Mouse (Mus musculus) kidney, postnatal 25 days (tissue): ENCODE data around the gene Ppp3r1.

Experiments
- DNase-seq, 2 experiments: peaks; one replicate each; pipeline ENCODE4 v3.0.0; 2021; ENCODE audit warnings: mixed read lengths in 2 of 2

Ppp3r1 gene

DNA sequence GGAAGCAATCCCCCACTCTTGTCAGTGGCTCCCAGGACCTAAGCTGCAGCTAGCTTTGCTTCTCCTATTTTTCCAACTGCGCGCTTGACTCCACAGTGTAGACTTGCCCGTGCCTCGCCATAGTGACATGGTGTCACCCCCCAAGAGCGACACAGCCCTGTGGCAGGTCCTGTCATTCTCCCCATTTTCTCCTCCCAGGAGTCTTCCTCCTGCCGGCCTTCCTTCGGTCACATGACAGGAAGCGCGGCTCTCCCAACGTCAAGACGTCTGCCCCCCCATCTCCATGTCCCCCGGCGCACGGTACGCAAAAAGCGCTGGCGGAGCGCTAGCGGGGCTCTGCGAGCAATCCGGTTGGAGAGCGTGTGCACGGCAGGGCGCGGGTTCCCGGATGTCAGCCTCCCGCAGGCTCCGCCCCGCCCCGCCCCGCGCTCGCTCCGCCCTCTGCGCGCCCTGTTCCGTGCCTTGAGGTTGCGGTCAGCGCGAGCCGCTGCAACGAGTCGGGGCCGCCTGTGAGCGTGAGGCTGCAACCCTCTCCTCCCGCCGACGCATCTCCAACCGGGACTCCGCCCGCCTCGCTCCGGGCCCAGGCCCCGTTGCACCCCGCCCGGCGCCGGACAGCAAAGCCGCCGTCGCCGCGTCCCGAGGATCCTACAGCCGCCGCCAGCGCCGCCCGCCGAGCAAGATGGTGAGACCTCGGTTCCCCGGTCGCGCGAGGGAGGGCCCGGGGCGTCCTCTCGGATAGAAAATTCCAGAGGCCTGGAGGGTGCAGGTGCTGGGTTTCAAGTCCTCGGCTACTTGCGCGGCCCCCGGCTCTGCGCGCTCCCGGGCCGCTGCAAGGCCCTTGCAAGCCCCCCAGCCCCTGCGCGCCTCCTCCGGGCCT is at the start of gene Ppp3r1:
TSS of gene Ppp3r1 (plus strand) at position 406 of the 880 bp plus-strand sequence.
- DNase-seq: peak; percentile 96 to 99

DNA sequence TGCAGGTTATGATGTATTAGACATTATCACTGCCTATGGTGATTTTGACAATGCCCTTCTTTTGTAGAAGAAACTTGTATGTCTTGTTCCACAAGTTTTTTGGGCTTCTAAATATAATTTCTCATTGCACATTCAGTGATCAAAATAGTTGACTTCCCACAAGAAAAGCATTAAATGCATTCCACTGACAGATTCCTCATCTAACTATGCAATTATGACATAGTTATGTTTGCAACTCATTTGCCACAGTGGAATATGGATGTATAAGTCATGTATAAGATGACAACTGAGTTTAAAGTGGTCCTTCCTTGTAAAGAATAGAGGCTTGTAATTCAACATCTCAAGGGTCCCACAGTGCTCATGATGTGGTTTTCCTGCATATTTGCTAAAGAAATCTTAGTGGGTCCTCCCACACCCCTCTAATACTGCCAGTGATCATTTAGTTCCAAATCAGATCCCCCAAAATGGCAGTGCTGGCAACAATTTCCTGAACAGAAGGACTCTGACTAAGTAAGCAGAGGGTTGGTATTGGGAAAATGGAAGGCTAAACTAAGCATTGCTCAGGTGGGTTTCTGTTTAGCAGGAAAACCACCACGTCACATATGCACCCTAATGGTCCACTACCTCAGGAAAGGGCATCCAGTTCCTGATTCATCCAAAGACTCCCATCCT is 46.5 kb upstream of the Ppp3r1 start:
- no peak for DNase-seq

DNA sequence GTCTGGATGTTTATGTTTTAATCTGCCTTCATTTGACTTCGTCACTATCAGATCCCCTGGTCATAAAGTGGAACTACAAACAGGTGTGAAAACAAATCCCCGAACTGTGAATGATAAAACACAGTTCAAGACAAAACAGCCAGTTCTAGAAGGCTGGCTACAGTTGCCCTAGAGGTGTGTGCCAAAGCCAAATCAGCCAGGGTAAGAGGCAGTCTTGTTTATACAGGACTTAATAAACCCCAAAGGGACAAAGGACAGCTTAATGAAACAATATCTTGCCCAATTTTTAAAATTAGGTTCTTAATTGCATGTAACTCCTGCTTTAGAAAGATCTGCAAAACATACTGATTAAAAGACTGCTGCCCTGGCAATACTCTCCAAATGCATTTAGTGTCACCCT is 32.6 kb upstream of the Ppp3r1 start:
- DNase-seq: no peak

DNA sequence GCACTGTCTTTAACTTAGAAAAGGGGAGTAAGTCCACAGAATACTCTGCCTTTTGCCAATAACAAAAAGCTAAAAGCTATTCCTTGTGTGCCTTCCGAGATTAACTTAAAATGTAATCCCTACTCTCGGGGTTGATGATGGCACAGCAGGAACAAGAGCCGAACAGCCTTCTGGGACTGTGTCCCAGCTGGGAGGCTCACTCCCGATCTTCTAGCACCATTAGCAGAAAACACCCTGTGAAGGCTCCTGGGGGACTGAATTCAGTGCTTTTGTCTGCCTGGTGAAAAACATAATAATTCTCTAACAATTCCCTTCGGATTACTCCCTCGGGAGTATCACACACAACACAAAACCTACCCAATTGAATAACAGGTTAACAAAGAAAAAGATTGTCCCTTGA is 23.4 kb upstream of the Ppp3r1 start:
- no peak for DNase-seq

DNA sequence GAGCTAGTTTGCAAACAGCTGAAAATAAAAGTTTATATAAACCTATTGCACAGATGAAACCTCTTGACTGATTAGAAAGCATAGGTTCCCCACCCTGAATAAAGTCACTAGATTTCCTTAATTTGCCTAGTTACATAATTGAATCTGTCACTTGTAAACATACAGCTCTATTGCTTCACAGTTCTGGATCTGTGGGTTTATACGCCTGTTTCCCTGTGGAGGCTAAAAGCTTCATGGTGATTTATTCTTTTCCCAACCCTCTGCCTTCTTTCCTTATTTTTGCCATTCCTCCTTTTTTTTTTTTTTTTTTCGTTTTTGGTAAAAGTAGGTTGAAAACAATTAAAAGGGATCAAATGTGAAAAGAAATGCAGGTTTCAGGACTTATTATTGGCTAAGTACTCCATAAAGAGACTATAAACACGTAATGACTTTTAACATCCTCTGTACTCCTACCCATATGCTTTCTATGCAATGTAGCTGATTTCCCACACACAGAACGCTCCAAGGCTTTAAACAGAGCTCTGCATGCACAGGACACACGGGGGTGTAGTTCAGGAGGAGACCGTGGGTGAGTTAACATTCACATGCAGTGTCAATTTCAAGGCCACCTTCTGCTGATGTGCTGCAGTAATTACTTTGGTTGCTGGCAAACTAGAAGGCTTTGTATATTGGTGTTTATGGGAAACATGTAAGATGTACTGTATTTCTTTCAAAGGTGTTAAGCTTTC is 20.6 kb upstream of the Ppp3r1 start:
- no peak for DNase-seq

DNA sequence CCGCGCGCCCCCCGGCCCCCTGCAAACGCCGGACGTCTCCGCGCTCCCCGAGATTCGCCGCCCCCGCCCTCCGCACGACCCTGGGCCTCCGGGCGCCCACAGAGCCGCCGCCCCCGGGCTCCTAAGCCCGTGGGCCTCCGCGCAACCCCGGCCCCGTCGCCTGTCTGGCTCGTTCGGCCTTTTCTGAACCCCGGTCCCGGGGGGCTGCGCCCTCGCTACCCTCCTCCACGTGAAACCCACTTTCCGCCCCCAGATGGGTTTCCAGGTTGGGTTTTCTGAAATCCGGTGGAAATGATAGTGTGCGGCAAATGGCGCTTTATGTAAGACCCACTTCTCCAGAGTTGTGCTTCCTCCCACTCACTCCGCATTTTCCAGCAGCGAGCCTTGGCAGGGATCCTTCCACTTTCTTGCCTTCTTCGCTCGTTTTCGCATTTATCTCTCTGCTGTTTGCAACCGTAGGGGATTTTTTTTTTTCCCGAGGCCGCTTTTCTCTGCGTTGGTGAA is 727 bp downstream of the Ppp3r1 start:
- DNase-seq: peak; percentile 30 to 52

DNA sequence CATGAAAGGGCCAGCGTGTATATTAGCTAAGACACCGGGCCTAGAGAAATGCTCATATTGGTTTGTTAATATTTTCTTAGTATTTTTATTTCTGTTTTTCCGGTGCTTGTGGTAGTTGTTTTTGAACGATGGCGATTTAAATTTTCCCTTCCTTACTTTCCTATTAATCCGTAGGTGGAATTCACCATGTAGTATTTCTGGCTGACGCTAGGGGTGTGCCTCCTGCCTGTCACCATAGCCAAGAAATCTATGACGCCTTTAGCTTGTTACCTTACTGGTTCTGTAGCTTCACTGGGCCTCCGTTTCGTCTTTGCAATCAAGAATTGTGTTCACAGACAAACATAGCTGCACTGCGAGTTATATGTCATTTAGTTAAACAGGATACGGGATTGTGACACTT is 1.2 kb downstream of the Ppp3r1 start:
- DNase-seq: peak; percentile 70 to 76

DNA sequence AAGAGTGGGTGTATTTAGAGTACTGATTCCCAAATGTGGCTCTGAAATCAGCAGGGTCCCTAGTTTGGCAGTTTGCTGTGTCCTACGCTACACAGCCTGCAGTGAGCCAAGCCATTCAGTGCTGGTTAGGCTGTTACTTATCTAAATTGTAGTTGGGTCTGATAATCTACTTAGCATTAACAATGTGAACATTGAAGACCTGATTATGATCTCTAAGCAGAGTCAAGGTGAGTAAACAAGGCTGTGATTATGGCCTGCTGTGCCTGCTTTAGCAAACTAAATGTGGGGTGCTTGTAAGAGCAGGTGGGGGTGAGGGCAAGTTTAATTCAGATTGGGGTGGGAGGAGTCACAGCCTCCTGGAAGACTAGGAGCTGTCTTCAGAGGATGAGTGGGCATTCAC is 4.9 kb downstream of the Ppp3r1 start:
- no peak for DNase-seq

DNA sequence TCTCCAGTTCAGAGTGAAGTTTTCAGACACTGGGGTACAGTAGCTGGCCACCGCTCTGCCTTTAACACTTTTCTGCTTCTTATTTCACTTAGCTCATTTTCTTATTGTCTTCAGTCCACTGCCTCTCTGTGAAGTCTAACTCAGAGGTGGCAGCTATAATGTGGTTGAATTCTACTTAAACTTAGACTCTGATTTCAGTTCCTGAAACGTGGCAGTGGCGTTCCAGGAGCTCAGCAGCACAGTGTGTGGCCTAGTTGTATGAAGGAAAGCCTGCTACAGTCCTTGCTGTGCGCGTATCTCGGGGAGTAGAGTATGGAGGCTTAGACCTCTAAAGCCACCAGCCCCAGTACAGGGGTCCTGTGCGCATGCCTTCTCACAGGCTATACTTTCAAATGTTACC is 7.6 kb downstream of the Ppp3r1 start:
- DNase-seq: no peak

DNA sequence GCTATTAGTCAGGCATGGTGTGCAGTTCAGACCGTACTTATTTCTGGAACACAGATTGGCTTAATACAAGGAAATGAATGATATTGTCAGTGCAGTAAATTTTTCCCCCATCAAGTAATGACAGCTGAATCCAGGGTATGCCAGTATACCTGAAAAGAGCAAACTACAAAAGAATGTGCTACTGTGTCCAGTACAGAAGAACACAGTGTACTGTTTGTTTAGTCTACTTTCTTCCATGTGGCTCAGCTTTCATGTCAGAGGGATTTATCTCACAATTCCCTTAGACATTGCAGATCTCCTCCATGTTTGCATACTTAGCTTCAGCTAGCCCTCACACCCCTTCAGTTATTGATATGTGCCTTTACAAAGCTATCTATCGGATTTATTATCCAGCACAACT is 10.2 kb downstream of the Ppp3r1 start:
- no peak for DNase-seq

DNA sequence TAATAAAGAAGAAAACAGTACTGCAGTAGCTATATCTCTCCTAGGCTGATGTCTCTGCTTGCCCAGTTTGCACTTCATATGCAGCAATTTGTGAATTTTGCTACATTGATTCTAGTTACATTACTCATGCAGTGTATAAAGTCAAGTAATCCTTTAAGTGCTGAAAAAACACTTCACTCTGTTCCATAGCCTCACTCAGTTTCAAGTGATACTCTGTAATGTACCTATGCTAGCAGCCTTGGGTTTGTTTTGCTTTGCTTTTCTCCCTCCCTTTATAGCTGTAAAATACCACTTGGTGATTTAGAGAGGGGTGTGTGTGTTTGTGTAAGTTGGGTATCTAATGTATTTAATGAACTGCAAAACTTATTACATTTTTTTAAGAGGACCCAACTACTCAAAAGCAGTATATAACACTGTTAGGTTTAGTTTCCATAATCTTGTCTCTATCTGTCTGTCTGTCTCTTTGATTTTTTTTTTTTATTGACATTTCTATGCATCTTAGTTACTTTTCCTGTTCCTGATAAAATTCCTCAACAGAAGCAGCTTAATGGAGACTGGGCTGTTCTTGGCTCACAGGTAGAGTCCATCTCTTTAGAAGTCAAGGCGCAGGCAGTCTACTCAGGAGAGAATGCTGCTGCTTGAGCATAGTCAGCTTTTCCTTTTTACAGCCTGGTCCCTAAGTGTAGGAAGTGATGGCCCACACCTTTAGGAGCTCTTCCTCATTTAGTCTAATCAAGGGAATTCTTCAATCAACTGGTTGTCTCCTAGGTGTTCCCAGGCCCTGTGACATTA is 12.1 kb downstream of the Ppp3r1 start:
- DNase-seq: no peak

DNA sequence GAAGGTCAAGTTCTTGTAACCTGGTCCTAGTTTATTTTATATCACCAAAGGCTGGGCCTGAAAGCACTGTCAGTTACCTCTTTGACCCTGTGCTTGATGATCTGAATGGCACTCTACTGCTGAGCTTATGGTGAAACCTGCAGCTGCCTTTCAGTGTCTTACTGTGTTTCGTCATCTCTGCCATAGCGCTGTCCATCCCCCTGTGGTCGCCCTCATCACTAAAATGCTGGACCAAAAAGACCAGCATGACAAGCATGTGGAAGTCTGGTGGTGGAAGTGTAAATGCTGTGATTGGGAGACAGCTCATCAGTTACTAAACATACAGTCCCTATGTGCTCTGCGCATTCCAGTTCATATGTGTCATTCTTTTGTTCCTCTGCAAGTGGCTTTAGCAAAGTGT is 13.2 kb downstream of the Ppp3r1 start:
- no peak for DNase-seq

DNA sequence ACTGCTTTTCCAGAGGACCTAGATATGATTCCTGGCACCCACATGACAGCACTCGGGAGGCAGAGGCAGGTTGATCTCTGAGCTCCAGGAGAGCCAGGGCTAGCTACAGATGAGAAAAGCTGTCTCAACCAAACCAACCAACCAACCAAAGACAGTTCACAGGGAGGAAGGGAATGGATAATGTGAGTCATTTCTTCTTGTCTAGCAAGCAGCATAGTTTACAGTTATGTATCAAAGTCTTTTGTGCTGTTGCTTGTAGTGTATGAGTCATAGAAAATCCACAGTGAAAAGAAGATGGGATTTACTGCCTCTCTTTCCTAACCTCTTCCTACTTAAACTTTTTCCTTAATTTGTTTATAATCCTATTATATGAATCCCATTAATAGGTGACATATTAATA is 17.6 kb downstream of the Ppp3r1 start:
- DNase-seq: no peak

DNA sequence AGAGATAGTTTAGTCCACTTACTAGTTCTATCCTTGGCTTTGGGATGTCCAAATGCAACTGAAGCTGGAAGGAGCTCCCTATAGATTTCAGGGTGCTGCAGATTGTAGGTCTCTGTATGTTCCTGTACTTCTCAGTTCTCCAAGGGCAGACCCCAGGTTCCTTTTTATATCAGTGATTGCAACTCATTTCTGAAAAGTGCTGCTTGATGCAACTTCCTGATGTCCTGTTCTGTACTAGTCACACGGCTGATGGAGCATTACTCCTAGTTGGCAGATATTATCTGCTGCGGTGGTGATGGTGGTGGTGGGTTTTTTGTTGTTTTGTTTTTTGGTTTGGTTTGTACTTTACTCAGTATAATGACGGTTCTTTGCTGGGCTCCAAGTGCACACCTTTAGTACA is 21.7 kb downstream of the Ppp3r1 start:
- DNase-seq: no peak

DNA sequence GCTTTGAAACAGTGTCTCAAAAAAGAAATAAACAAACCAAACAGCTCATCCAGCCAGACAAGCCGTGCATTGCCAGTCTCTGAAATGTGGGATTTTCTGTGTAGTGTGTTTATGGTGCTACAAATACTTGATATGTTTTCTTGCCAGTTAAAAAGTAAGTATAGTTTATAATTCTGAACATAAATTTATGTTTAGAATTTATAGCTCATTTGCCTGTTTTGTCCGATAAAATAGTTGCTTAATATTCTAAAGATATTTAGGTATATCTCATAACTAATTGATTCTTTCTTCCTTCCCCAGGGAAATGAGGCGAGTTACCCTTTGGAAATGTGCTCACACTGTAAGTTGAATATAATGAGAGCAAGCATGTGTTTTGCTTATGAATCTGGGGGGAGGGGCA is 22.7 kb downstream of the Ppp3r1 start, which contains the start of gene Wdr92:
TSS of gene Wdr92 (plus strand) at position 301 of the 400 bp plus-strand sequence.
- DNase-seq: no peak

DNA sequence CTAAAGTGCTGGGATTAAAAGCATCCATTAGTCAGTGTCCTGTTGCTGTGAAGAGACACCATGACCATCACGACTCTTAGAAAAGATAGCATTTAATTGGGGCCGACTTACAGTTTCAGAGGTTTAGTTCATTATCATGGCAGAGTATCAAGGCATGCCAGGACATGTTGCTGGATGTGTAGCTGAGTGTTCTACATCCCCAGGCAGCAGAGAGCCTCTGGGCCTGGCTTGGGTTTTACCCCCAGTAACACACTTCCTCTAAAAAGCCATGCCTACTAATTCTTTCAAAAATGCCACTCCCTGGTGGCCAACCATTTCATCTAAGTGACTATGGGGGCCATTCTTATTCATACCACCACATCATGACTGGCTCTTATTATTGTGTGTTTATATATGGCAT is 24.1 kb downstream of the Ppp3r1 start:
- DNase-seq: no peak

DNA sequence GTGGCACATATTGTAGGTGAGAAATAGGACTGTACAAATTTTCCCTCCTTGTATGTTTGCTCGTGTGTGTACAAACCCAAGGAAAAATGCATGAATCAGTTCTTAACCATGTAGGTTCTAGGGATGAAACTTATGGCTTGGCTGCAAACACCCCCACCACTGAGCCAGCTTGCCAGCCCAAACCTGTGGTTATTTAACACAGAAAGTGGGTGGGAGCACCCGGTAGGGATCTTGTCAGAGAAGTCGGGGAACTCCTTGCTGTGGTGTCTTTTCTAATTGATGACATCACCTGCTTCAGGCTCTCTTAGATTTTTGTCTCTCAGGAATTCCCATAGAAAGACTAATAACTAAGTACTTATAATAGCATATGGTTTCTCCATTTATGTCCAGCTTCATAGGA is 28.6 kb downstream of the Ppp3r1 start:
- DNase-seq: no peak

DNA sequence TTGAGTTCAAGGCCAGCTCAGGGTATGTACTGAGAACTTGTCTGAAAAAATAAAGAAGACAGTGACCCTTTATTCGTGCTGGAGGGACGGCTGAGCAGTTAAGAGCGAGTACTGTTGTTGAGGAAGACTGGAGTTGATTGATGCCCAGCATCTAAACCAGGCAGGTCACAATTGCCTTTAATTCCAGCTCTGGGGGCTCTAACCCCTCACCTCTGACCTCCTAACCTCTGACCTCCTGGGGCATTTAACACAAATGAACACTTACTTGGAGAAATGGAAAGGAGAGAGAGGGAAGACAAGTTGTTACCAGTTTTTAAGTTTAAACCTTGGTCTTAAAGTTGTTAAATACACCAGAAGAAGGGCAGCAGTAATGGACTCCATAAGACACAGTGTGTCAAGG is 29.7 kb downstream of the Ppp3r1 start:
- DNase-seq: no peak

DNA sequence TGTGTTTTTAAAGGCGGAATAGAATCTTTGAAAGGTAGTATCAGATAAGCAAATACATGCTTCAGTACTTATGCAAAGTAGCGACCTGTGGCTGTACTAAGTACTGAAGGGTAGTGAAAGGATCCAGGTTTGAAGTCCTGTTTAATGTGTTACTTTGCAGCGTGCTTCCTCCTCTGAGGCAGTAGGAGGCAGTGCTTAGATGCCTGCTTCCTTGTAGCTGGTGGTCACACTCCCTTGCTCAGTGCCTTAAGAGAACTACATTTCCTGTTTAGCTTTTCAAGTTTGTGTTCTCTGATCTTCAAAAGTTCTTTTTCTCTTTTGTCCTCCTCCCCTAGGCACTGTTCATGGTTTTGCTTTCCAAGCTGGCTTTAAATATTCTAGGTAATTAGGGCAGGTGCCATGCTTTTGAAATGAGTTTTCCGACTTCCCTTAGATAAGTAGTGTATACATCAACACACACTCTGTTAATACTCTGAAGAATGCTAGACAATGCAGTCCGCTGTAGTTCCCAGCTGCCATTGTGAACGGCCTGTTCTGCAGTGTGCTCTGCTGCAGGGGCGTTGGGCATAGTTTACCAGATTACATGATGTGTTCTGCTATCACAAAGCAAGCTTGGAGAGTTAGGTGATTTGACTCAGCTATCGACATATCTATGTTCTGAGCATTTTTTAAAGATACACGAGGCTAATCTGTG is 33.2 kb downstream of the Ppp3r1 start:
- no peak for DNase-seq

DNA sequence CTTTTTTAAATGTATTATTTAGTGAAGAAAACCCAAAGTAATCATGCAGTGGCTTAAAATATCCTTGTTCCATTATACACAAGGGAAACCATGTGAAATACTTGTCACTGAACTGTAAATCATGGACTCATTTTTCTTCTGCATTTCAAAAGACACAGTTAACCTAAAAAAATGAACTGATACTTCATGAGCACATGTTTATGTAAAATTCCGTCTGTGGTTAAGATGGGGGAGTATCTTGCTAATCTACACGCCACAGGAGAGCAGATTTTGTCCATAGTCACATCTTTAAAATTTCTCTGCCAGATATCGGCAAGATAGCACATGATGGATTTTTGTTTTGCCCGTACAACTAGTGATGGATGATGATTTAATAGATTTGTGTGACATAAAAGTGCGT is 40.1 kb downstream of the Ppp3r1 start:
- DNase-seq: no peak

DNA sequence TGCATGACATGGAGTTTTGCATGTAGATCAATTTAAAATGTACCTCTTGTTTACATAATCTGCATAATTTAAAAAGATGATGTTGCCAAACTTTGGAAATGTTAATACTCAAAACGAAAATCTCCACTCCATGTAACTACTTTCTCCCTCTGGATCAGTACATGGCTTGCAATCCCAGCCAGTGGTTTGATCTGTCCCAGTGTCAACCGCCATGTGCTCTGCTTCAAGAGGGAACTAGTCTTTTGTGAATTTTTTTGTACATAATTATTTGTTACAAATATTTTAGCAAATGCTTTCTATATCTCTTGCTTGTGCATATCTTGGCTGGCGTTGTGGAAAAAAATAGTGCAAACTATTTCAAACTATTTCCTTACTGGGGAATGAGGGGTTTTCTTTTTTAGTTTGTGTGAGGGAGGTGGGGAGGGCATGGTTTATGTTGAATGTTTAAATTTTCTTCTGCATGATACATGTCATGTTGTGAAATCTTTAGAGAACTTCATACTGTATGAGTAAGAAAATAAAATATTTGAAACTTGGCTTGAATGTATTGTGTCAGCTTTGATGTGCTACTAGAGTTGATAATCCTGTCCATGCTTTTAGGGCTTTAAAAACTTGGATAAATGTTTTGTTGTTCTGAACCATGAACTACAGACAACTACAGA is 40.9 kb downstream of the Ppp3r1 start:
- DNase-seq: no peak
